ENCODE assay signal across 27 mouse cellular contexts in the genomic region with DNA sequence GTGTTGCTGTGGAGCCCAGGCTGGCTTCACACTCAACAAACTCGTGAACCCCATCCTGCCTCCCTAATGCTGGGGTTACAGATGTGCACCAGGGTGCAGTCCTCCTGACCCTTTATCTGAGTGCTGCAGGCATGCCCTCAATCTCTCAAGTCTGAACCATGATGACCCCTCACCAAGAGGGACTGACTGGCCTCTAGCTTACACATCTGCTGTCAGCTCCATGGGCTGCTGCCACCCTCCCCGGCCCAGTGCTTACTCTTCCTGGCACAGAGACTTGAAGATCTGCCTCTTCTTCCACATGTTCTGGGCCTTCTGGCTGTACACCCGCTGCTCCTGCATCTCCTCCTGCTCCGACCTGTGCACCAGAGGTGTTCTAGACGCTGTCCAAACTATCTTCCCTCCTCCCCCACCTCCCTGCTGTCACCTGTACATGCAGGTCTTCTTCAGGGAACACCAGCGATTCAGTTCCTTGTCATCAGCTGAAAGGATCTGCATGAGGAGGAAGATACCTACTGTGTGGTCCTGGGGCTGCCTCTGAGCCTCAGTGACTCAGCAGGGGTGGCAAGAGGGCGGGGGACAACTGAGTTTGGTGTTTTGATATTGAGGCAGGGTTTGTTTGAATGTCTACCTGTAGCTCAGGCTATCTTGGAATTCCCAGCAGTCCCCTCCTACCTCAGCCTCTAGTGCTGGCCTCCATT. TPM values are rescaled to one million over a fixed set of nuclear protein-coding genes. Genes with fewer than 3 reads are reported as not detected.
DNase-seq lines count a peak whose midpoint lies in the region; ATAC-seq and TF ChIP-seq lines count a peak whose summit lies in the region.
"Had no signal": no experiment of that assay in that cellular context is flagged by ENCODE, and none has a peak within 500 bp of the region (broad histone marks: within the 10 kb centered on the region; RNA-seq: fewer than 3 reads in every experiment).

No protein-coding gene starts in this region.

- H3K4me1 ChIP-seq in heart, embryonic 12.5 days (replicated peaks), result peaks cover 32% of the 10 kb centered on the region
- no peaks in the 10 kb centered on the region for H3K4me1 ChIP-seq in MEL (ENCODE audit: control insufficient read depth in 1 of 2, insufficient read depth in 2 of 2, low read length in 2 of 2)
- H3K4me1 ChIP-seq in liver, embryonic 15.5 days (replicated peaks), result peaks cover 54% of the 10 kb centered on the region
- H3K4me1 ChIP-seq in forebrain, embryonic 15.5 days, result no peaks in the 10 kb centered on the region
- H3K4me1 ChIP-seq: embryonic facial prominence, embryonic 15.5 days; kidney, embryonic 15.5 days; limb, embryonic 10.5 days; limb, embryonic 15.5 days; lung, embryonic 15.5 days; midbrain, embryonic 13.5 days had no signal

- no peak overlapping the region for H3K27ac ChIP-seq in heart, embryonic 12.5 days (ENCODE audit: poor library complexity, severe bottlenecking)
- no peak overlapping the region for H3K27ac ChIP-seq in MEL (ENCODE audit: control insufficient read depth, low read depth, low read length)
- H3K27ac ChIP-seq in liver, embryonic 15.5 days (replicated peaks), result peak overlapping the region; percentile 35
- no peak overlapping the region for H3K27ac ChIP-seq in forebrain, embryonic 15.5 days (replicated peaks)
- H3K27ac ChIP-seq: embryonic facial prominence, embryonic 15.5 days; hindbrain, embryonic 14.5 days; kidney, embryonic 15.5 days; layer of hippocampus, adult 2 months; limb, embryonic 10.5 days; limb, embryonic 15.5 days; lung, embryonic 15.5 days; midbrain, embryonic 13.5 days had no signal

- no peak overlapping the region for H3K9ac ChIP-seq in heart, embryonic 12.5 days
- H3K9ac ChIP-seq in MEL (ENCODE audit: control insufficient read depth, low read depth, low read length, poor library complexity, severe bottlenecking), result no peak overlapping the region
- no peak overlapping the region for H3K9ac ChIP-seq in liver, embryonic 15.5 days
- H3K9ac ChIP-seq in forebrain, embryonic 15.5 days (replicated peaks), result no peak overlapping the region
- H3K9ac ChIP-seq: embryonic facial prominence, embryonic 15.5 days; hindbrain, embryonic 14.5 days; kidney, embryonic 15.5 days; limb, embryonic 15.5 days; lung, embryonic 15.5 days; midbrain, embryonic 13.5 days had no signal

- H3K4me2 ChIP-seq in heart, embryonic 12.5 days, result no peak overlapping the region
- H3K4me2 ChIP-seq in liver, embryonic 15.5 days, result no peak overlapping the region
- H3K4me2 ChIP-seq in forebrain, embryonic 15.5 days (replicated peaks), result no peak overlapping the region
- H3K4me2 ChIP-seq: embryonic facial prominence, embryonic 15.5 days; hindbrain, embryonic 14.5 days; kidney, embryonic 15.5 days; limb, embryonic 15.5 days; lung, embryonic 15.5 days; midbrain, embryonic 13.5 days had no signal

- no peak overlapping the region for H3K4me3 ChIP-seq in heart, embryonic 12.5 days
- no peak overlapping the region for H3K4me3 ChIP-seq in MEL (ENCODE audit: control insufficient read depth in 1 of 2, insufficient read depth in 1 of 2, low read depth in 2 of 2, low read length in 2 of 2)
- H3K4me3 ChIP-seq in liver, embryonic 15.5 days (replicated peaks), result no peak overlapping the region
- H3K4me3 ChIP-seq in forebrain, embryonic 15.5 days, result no peak overlapping the region
- H3K4me3 ChIP-seq: embryonic facial prominence, embryonic 15.5 days; kidney, embryonic 15.5 days; layer of hippocampus, adult 2 months; limb, embryonic 10.5 days; limb, embryonic 15.5 days; lung, embryonic 15.5 days; midbrain, embryonic 13.5 days had no signal

- TF ChIP-seq EP300 in MEL (IDR thresholded peaks at IDR 0.05; ENCODE audit: low read depth in 1 of 2, low read length in 2 of 2), result no peak

- H3K27me3 ChIP-seq in heart, embryonic 12.5 days (replicated peaks), result no peaks in the 10 kb centered on the region
- no peaks in the 10 kb centered on the region for H3K27me3 ChIP-seq in MEL (ENCODE audit: control insufficient read depth in 1 of 2, insufficient read depth in 2 of 2, low read length in 2 of 2)
- no peaks in the 10 kb centered on the region for H3K27me3 ChIP-seq in liver, embryonic 15.5 days
- H3K27me3 ChIP-seq in forebrain, embryonic 15.5 days, result no peaks in the 10 kb centered on the region
- H3K27me3 ChIP-seq: embryonic facial prominence, embryonic 15.5 days; kidney, embryonic 15.5 days; limb, embryonic 15.5 days; lung, embryonic 15.5 days; midbrain, embryonic 13.5 days had no signal

- no peak for DNase-seq in heart, adult 8-10 months (ENCODE audit: low spot score)
- DNase-seq in MEL (ENCODE audit: low read depth, low spot score) (peak; percentile 51), liver (peak; percentile 38)
- DNase-seq in kidney, adult 18-20 months, result no peak
- DNase-seq in layer of hippocampus, postnatal 10 days (ENCODE audit: low spot score in 2 of 2), result no peak
- DNase-seq: adrenal gland, postnatal 25 days; cerebellum, adult 11-12 months; cerebellum, adult 9-11 months; gastrocnemius, postnatal 25 days; heart, postnatal 4 days; kidney, postnatal 25 days; thymus, adult 2 months; thymus, postnatal 4 days had no signal

- H3K9me3 ChIP-seq in heart, embryonic 12.5 days (replicated peaks), result no peaks in the 10 kb centered on the region
- no peaks in the 10 kb centered on the region for H3K9me3 ChIP-seq in MEL (replicated peaks; ENCODE audit: insufficient read depth, low read length)
- H3K9me3 ChIP-seq in liver, embryonic 15.5 days (replicated peaks), result no peaks in the 10 kb centered on the region
- no peaks in the 10 kb centered on the region for H3K9me3 ChIP-seq in forebrain, embryonic 15.5 days
- H3K9me3 ChIP-seq: embryonic facial prominence, embryonic 15.5 days; kidney, embryonic 15.5 days; limb, embryonic 10.5 days; limb, embryonic 15.5 days; lung, embryonic 15.5 days; midbrain, embryonic 13.5 days had no signal

- peaks cover 100% of the 10 kb centered on the region for H3K36me3 ChIP-seq in heart, embryonic 12.5 days
- peaks cover 0 to 65% of the 10 kb centered on the region in 2 experiments; a peak in 2 of 4 replicates for H3K36me3 ChIP-seq in MEL (ENCODE audit: control insufficient read depth in 1 of 2, insufficient read depth in 2 of 2, low read length in 2 of 2)
- peaks cover 100% of the 10 kb centered on the region for H3K36me3 ChIP-seq in liver, embryonic 15.5 days (replicated peaks)
- H3K36me3 ChIP-seq in forebrain, embryonic 15.5 days, result peaks cover 90% of the 10 kb centered on the region

- TF ChIP-seq CTCF in MEL (IDR thresholded peaks at IDR 0.05 in 2 of 3, conservative IDR thresholded peaks at IDR 0.05 in 1 of 3; ENCODE audit: control insufficient read depth in 1 of 3, insufficient read depth in 1 of 3, low read depth in 2 of 3, low read length in 3 of 3, poor library complexity in 1 of 3, severe bottlenecking in 1 of 3), result no peak

- TF ChIP-seq POLR2A in MEL (IDR thresholded peaks at IDR 0.05; ENCODE audit: control insufficient read depth in 1 of 2, insufficient read depth in 1 of 2, low read depth in 1 of 2, low read length in 2 of 2, poor library complexity in 1 of 2), result peak in 1 of 2 experiments; percentile 55; a peak in 1 of 4 replicates

- ATAC-seq in heart, embryonic 12.5 days (ENCODE audit: insufficient number of reproducible peaks, low FRiP score), result 0 out of 2 replicates have a peak, but pooled peaks have one; percentile 31
- ATAC-seq in liver, embryonic 15.5 days (ENCODE audit: insufficient read depth), result peak; percentile 43
- ATAC-seq in forebrain, embryonic 15.5 days (replicated peaks), result no peak
- ATAC-seq: CD4-positive, CD25-positive, alpha-beta regulatory T cell, adult 4 months; forebrain, embryonic 14.5 days; intestine, postnatal 0 days; midbrain, embryonic 13.5 days had no signal

- H3K79me2 ChIP-seq in MEL (ENCODE audit: control insufficient read depth, insufficient read depth, low read length, poor library complexity), result no peaks in the 10 kb centered on the region

- WGBS in heart, embryonic 12.5 days, result 75% methylated on average over 7 of the region's 7 CpGs
- WGBS in liver, embryonic 15.5 days (ENCODE audit: insufficient replicate concordance), result 58% methylated on average over 7 of the region's 7 CpGs
- 82% methylated on average over 7 of the region's 7 CpGs for WGBS in forebrain, embryonic 15.5 days

- no peak for TF ChIP-seq RAD21 in MEL (IDR thresholded peaks at IDR 0.05; ENCODE audit: low read depth, low read length)

RNA-seq across cellular contexts. Expression of gene Atg4d, which starts 10.1 kb away (rescaled TPM):
- polyA plus RNA-seq in heart, embryonic 12.5 days (2016; fragmentation: Nextera tagmentation; extraction: Ambion mirVana), result 43.8 and 47.8 TPM in 2 replicates
- total RNA-seq in heart, adult 8-10 months (2022), result 100 to 1,000 TPM in 1 of 4 experiments, 10 to 100 TPM in 3; 87.0 to 105 (median 93.5) TPM
- total RNA-seq in MEL (2012; rRNA removed), result 76.4 and 83.9 TPM in 2 replicates
- polyA plus RNA-seq in MEL (2012; ENCODE audit: insufficient read depth in 1 of 2, insufficient read length in 2 of 2, low read depth in 1 of 2, low replicate concordance in 2 of 2, missing spikeins in 1 of 2), result 10 to 100 TPM in 1 of 2 experiments, not detected in 1; 99.7 TPM
- 97.2 and 118 TPM in 2 replicates for polyA plus RNA-seq in liver, embryonic 15.5 days (2015; fragmentation: Nextera tagmentation; extraction: Ambion mirVana)
- 53.1 and 55.0 TPM in 2 replicates for polyA plus RNA-seq in forebrain, embryonic 15.5 days (2015; fragmentation: Nextera tagmentation; extraction: Ambion mirVana)
- total RNA-seq in layer of hippocampus, postnatal 10 days (2021), result 10 to 100 TPM; 28.8 to 29.4 TPM

RNA-seq across cellular contexts. Expression of gene Kri1, which starts 12.6 kb away (rescaled TPM):
- 11.9 and 13.6 TPM in 2 replicates for polyA plus RNA-seq in heart, embryonic 12.5 days (2016; fragmentation: Nextera tagmentation; extraction: Ambion mirVana)
- 10 to 100 TPM; 16.2 to 18.3 (median 17.3) TPM for total RNA-seq in heart, adult 8-10 months (2022)
- total RNA-seq in MEL (2012; rRNA removed), result 175 and 199 TPM in 2 replicates
- 100 to 1,000 TPM in 1 of 2 experiments, 10 to 100 TPM in 1; 76.1 to 233 TPM for polyA plus RNA-seq in MEL (2012; ENCODE audit: insufficient read depth in 1 of 2, insufficient read length in 2 of 2, low read depth in 1 of 2, low replicate concordance in 2 of 2, missing spikeins in 1 of 2)
- polyA plus RNA-seq in liver, embryonic 15.5 days (2015; fragmentation: Nextera tagmentation; extraction: Ambion mirVana), result 6.0 and 6.7 TPM in 2 replicates
- 18.0 and 18.1 TPM in 2 replicates for polyA plus RNA-seq in forebrain, embryonic 15.5 days (2015; fragmentation: Nextera tagmentation; extraction: Ambion mirVana)
- total RNA-seq in layer of hippocampus, postnatal 10 days (2021), result 10 to 100 TPM; 37.7 to 39.2 TPM

RNA-seq across cellular contexts. Expression of gene Cdkn2d, which starts 16.0 kb away (rescaled TPM):
- 88.5 and 89.2 TPM in 2 replicates for polyA plus RNA-seq in heart, embryonic 12.5 days (2016; fragmentation: Nextera tagmentation; extraction: Ambion mirVana)
- total RNA-seq in heart, adult 8-10 months (2022), result 10 to 100 TPM; 15.1 to 17.7 (median 16.7) TPM
- 40.1 and 55.2 TPM in 2 replicates for total RNA-seq in MEL (2012; rRNA removed)
- 10 to 100 TPM in 1 of 2 experiments, not detected in 1; 67.9 TPM for polyA plus RNA-seq in MEL (2012; ENCODE audit: insufficient read depth in 1 of 2, insufficient read length in 2 of 2, low read depth in 1 of 2, low replicate concordance in 2 of 2, missing spikeins in 1 of 2)
- 129 and 144 TPM in 2 replicates for polyA plus RNA-seq in liver, embryonic 15.5 days (2015; fragmentation: Nextera tagmentation; extraction: Ambion mirVana)
- 91.3 and 97.9 TPM in 2 replicates for polyA plus RNA-seq in forebrain, embryonic 15.5 days (2015; fragmentation: Nextera tagmentation; extraction: Ambion mirVana)
- total RNA-seq in layer of hippocampus, postnatal 10 days (2021), result 10 to 100 TPM; 66.7 to 69.5 TPM

RNA-seq across cellular contexts. Expression of gene S1pr5, which starts 26.9 kb away (rescaled TPM):
- polyA plus RNA-seq in heart, embryonic 12.5 days (2016; fragmentation: Nextera tagmentation; extraction: Ambion mirVana), result 0.10 and 0.19 TPM in 2 replicates
- total RNA-seq in heart, adult 8-10 months (2022), result 1 to 10 TPM; 1.6 to 1.9 (median 1.8) TPM
- total RNA-seq in MEL (2012; rRNA removed), result 0.04 TPM in 1 of 2 replicates, not detected in the other
- under 1 TPM in 1 of 2 experiments, not detected in 1; 0.08 TPM for polyA plus RNA-seq in MEL (2012; ENCODE audit: insufficient read depth in 1 of 2, insufficient read length in 2 of 2, low read depth in 1 of 2, low replicate concordance in 2 of 2, missing spikeins in 1 of 2)
- polyA plus RNA-seq in liver, embryonic 15.5 days (2015; fragmentation: Nextera tagmentation; extraction: Ambion mirVana), result 0.06 and 0.07 TPM in 2 replicates
- polyA plus RNA-seq in forebrain, embryonic 15.5 days (2015; fragmentation: Nextera tagmentation; extraction: Ambion mirVana), result 1.6 TPM in 2 replicates
- 1 to 10 TPM; 2.4 to 3.0 TPM for total RNA-seq in layer of hippocampus, postnatal 10 days (2021)
- polyA plus RNA-seq: intestine, postnatal 0 days; kidney, embryonic 15.5 days had no signal

RNA-seq across cellular contexts. Expression of gene Keap1, which starts 36.0 kb away (rescaled TPM):
- polyA plus RNA-seq in heart, embryonic 12.5 days (2016; fragmentation: Nextera tagmentation; extraction: Ambion mirVana), result 46.7 and 49.6 TPM in 2 replicates
- 10 to 100 TPM; 43.6 to 52.1 (median 45.5) TPM for total RNA-seq in heart, adult 8-10 months (2022)
- total RNA-seq in MEL (2012; rRNA removed), result 168 and 174 TPM in 2 replicates
- 100 to 1,000 TPM in 1 of 2 experiments, 10 to 100 TPM in 1; 67.5 to 171 TPM for polyA plus RNA-seq in MEL (2012; ENCODE audit: insufficient read depth in 1 of 2, insufficient read length in 2 of 2, low read depth in 1 of 2, low replicate concordance in 2 of 2, missing spikeins in 1 of 2)
- 27.9 and 30.5 TPM in 2 replicates for polyA plus RNA-seq in liver, embryonic 15.5 days (2015; fragmentation: Nextera tagmentation; extraction: Ambion mirVana)
- 71.6 and 72.5 TPM in 2 replicates for polyA plus RNA-seq in forebrain, embryonic 15.5 days (2015; fragmentation: Nextera tagmentation; extraction: Ambion mirVana)
- 10 to 100 TPM; 51.7 to 56.5 TPM for total RNA-seq in layer of hippocampus, postnatal 10 days (2021)

Comparison
In these comparisons a context has a peak if more than half of its experiments do, and no peak if none do; other contexts are left out.
1. DNase-seq: peak in MEL (single experiment) and liver (single experiment); none in heart, adult 8-10 months (single experiment), kidney, adult 18-20 months (single experiment) and layer of hippocampus, postnatal 10 days (0 of 2).